Mouse (Mus musculus): ENCODE data around the gene Rnh1.
A peak's percentile ranks its signal among the peaks of the same experiment; 100 is the strongest.

The Rnh1 gene

GRCm38 (mm10) chr7:141205504-141205903 is 32.8 kb upstream of the Rnh1 start:
- DNase-seq (ENCODE audit: low spot score in 2 of 2) = peak in 1 of 2 experiments; percentile 62

GRCm38 (mm10) chr7:141204546-141204945 is 31.9 kb upstream of the Rnh1 start:
- DNase-seq (ENCODE audit: low spot score in 2 of 2) = no peak

GRCm38 (mm10) chr7:141198121-141198520 is 25.5 kb upstream of the Rnh1 start:
- peak in 1 of 2 experiments; percentile 58 for DNase-seq (ENCODE audit: low spot score in 2 of 2)

DNA sequence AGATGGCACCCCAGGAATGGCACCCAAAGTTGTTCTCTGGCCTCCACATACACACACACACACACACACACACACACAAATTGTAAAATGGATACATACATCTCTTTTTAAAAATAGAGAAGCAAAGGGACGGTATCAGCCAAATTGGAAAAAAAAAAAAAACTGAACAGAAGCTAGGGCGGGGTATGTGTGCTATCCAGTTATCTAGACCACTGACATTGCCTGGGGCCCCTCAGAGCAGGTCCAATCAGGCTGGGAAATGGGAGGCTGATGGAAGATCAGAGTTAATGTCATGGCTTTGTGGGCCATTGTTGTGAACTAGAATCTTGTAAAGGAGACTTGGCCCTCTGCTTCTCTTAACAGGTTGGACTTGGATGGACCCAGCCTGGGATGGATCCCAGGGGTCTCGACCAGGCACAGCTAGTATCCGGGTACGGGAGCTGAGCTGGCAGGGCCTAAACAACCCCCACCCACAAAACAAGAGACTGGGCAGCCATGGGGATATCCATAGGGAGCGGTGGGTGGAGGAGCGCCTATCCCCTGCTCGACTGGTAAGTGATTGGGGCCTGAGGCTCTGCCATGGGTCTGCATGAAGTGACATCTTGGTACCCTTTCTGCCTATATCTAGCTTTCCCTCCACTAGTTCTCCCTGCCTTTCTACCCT is 24.1 kb upstream of the Rnh1 start:
- DNase-seq (ENCODE audit: low spot score in 2 of 2) = peak in 1 of 2 experiments; percentile 59

DNA sequence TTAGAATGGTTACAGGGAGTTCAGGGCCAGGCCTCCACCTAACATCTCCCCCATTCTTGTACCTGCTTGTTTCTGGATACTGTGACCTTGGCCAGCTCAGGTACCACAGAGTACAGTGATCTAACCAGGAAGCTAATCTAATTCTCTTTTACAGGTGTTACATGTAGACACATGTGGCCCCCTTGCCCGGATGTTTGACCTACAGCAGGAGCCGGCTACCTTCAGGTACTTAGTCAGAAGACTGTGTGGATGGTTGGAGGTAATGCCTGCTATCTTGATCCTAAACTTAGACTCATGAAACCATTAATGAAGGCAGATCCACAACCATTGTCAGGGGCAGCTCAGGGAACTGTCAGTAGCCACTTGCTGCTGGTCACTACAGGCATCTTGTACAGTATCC is 23.1 kb upstream of the Rnh1 start:
- peak in 1 of 2 experiments; percentile 56 for DNase-seq (ENCODE audit: low spot score in 2 of 2)

DNA sequence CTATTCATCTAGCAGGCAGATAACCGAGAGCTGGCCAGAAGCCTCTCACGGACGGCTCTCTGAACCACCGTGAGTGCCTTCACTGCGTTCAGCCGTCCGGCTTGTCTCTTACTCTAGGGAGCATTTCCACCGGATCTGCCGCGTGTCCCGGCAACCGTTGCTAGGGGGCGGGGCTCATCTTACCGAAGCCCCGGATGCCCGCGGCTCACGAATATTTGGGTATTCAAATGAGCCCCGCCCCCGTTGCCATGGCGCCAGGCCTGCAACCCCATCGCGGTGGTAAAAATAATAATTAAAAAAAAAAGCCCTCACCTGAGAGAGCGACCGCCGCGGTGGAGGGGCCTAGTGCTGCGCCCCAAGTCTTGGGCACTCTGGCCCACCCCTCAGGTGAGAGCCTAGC is 22.2 kb upstream of the Rnh1 start:
- DNase-seq (ENCODE audit: low spot score in 2 of 2) = peak; percentile 95 to 97

DNA sequence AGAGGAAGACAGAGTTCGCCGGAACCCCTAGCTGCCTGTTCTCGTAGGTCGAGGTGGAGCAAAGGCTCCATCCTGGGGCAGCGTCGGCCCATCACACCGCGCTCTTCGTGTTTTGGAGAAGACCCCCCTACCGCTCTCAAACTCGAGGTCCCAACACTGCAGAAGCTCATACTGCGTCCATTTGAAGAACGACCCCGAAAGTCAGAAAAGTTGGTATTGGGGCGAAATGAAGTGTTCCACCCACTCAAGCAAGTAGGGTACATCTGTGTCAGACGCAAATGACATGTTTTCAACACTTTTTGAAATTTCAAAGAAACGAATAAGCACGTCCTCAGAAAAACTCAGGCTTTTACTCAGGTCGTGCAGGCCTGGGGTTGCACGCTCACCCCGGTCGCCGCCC is 21.8 kb upstream of the Rnh1 start:
- DNase-seq (ENCODE audit: low spot score in 2 of 2) = no peak

DNA sequence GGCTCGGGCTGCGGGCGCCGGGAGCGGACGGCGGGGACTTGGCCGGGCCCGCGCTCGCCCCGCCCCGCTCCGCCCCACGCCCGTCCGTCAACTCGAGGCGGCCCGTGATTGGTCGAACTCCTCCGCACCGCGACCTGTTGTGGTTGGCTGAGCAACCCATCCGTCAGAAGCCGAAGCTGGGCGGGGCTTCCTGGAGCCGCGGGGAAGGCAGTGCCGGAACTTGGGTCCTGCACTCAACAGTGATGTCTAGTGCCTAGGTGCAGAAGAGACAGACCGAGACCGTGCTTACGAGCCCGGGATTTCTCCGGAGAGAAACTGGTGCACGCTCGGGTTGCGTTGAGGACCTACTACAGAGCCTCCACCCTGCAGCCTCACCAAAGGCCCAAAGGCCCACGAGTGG is 21.3 kb upstream of the Rnh1 start, which contains the start of the genes Hras and Lrrc56:
TSS of gene Hras (minus strand) at position 58 of the 400 bp plus-strand sequence.
TSS of gene Lrrc56 (plus strand) at position 210 of the 400 bp plus-strand sequence.
- DNase-seq (ENCODE audit: low spot score in 2 of 2) = peak; percentile 99

GRCm38 (mm10) chr7:141193348-141193856 is 20.7 kb upstream of the Rnh1 start:
- DNase-seq (ENCODE audit: low spot score in 2 of 2) = peak; percentile 40 to 81

DNA sequence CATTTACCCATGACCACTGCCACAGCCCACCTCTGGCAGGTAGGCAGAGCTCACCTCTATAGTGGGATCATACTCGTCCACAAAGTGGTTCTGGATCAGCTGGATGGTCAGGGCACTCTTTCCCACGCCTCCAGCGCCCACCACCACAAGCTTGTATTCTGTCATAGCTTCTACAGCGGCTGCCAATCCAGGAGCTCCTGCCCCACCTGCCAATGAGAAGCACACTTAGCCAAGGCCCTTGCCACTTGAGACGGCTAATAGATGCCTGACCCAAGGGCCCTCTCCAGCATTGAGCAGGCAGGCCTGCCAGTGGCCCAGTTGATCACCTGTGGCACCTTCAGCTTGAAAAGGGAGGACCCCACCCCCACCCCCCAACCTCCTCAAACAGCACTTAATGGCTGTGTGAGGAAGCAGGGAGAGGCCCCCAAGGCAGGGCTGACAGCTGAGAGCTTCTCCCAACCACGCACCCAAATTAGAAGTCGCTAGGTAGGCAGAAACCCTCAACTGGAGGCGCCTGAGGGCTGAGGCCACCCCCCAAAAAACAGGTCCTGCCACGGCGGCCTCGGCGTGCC is 20.2 kb upstream of the Rnh1 start:
- DNase-seq (ENCODE audit: low spot score in 2 of 2) = peak in 1 of 2 experiments; percentile 70

- DNase-seq (ENCODE audit: low spot score in 2 of 2) = no peak
Observed at GRCm38 (mm10) chr7:141191796-141192685, 19.4 kb upstream of the Rnh1 start.

DNA sequence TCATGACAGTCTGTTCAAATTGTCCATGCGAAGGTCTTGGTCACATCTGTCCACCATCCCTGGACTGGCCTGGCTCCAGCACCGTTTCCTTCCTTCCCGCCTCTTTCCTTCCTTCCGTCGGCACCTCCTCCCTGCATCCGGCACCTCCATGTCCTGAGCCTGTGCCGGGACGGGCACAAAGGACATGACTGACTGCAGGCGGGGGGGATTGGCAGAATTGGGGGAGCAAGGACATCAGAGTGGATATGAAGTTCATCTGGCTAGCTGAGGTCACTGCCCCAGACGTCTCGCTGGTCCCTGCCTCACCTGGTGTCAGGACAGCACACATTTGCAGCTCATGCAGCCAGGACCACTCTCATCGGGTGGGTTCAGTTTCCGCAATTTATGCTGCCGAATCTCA is 18.4 kb upstream of the Rnh1 start:
- peak in 1 of 2 experiments; percentile 66 for DNase-seq (ENCODE audit: low spot score in 2 of 2)

DNA sequence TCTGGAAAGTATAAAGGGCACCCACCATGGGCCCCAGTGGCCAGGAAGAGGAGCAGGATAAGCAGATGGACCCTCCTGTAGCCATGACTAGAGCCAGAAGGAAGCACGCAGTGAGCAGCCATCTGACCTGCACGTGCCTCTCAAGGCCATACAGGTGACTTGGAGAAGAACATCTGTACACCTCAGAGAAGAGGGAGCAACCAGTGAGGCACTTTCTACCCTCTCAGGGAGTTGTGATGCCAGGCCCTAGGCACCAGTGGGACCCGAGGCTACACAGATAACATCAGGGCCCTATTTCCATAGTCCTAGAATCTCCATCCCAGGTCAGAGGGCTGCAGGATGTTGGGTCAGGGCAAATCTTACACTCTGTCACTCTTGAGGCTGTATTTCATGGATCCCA is 17.6 kb upstream of the Rnh1 start:
- DNase-seq (ENCODE audit: low spot score in 2 of 2) = peak in 1 of 2 experiments; percentile 55

GRCm38 (mm10) chr7:141188733-141189132 is 16.1 kb upstream of the Rnh1 start:
- DNase-seq (ENCODE audit: low spot score in 2 of 2) = peak in 1 of 2 experiments; percentile 53

DNA sequence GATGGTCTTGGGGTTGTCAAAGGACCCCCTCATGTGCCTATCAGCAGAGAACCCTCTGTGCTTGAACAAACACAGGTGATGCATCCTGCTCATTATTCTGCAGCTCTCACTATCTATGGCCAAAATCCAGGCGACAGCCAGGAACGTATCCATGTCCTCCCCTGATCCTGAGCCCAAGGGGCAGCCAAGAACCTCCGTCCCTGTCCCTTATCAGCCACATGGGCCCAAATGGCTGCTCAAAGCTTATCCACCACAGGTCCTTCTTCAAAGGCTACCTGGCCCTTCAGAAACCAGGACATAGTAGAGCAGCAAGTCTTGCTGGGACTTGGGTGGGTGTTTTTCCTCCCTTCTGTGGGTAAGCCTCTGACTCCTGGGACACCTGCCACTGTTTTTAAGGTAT is 15.5 kb upstream of the Rnh1 start:
- no peak for DNase-seq (ENCODE audit: low spot score in 2 of 2)

DNA sequence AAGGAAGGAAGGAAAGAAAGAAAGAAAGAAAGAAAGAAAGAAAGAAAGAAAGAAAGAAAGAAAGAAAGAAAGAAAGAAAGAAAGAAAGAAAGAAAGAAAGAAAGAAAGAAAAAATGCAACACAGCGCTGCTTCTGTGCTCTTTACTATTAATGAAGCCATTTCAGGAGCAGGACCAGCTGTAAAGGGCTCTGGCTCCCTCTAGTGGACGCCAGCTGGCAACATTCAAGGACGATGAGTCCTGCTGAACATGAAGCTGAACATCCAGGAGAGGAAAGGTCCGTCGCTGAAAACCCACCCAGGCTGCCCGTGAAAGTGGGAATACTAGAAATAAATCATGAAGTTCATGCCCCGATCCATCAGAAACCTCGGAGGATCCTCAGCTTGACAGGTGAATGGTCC is 3.5 kb upstream of the Rnh1 start:
- peak; percentile 87 to 95 for DNase-seq (ENCODE audit: low spot score in 2 of 2)

- DNase-seq (ENCODE audit: low spot score in 2 of 2) = no peak
Observed at GRCm38 (mm10) chr7:141175068-141175467, 2.4 kb upstream of the Rnh1 start.

DNA sequence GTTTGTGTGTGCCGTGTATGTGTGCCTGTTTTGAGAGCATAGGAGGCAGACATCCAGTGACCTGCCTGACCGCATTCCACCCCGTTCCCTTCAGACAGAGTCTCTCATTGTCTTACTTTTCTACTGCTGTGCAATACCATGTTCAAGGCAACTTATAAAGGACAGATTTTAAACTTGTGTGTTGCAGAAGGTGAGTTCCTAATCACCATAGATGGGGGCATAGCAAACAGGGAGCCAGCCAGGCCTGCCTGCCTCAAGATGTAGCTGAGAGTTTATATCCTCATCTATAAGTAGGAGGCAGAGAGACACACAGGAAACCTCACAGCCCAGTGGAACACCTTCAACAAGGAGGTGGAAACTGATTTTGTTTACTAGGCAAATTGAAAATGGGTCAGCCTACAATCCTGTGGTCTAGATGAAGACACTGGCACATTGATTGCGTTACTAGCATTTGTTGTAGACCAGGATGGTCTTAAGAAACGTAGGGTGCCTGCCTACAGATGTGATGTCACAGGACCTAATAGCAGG is 730 bp upstream of the Rnh1 start:
- DNase-seq (ENCODE audit: low spot score in 2 of 2) = no peak

- DNase-seq (ENCODE audit: low spot score in 2 of 2) = no peak
Observed at GRCm38 (mm10) chr7:141169866-141170265, 2.8 kb downstream of the Rnh1 start.

- no peak for DNase-seq (ENCODE audit: low spot score in 2 of 2)
Observed at GRCm38 (mm10) chr7:141169300-141169699, 3.4 kb downstream of the Rnh1 start.

DNA sequence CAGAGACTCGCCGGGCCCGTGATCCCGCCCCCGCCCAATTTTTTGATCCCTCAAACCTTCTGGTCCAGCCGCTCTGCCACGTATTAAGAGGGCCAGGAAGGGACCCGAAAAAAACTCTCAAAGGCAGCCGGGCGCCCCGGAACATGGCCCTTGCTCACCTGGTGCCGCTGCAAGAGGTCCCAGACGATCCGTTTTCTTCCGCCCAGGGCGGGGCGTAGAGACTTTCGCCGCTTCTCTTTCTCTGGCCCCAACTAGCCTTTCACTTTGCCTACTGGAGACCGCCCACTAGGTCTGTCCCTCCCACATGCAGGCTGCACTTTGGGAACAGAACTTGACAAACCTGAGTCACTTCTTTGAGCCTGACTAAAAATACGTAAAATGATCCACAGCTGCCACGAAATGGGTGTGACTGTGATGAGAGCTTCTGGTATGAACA is 4.1 kb downstream of the Rnh1 start:
- DNase-seq (ENCODE audit: low spot score in 2 of 2) = peak; percentile 73 to 84

All from spleen, postnatal 4 days (tissue).